Mouse (Mus musculus): ENCODE measurements around the gene Rhot1. TPM values are rescaled to one million over a fixed set of nuclear protein-coding genes. Genes with fewer than 3 reads are reported as not detected.
A peak's percentile ranks its signal among the peaks of the same experiment; 100 is the strongest.

Rhot1 gene
- polyA plus RNA-seq, 1 experiment from 2014 or later = 53.1 TPM

DNA sequence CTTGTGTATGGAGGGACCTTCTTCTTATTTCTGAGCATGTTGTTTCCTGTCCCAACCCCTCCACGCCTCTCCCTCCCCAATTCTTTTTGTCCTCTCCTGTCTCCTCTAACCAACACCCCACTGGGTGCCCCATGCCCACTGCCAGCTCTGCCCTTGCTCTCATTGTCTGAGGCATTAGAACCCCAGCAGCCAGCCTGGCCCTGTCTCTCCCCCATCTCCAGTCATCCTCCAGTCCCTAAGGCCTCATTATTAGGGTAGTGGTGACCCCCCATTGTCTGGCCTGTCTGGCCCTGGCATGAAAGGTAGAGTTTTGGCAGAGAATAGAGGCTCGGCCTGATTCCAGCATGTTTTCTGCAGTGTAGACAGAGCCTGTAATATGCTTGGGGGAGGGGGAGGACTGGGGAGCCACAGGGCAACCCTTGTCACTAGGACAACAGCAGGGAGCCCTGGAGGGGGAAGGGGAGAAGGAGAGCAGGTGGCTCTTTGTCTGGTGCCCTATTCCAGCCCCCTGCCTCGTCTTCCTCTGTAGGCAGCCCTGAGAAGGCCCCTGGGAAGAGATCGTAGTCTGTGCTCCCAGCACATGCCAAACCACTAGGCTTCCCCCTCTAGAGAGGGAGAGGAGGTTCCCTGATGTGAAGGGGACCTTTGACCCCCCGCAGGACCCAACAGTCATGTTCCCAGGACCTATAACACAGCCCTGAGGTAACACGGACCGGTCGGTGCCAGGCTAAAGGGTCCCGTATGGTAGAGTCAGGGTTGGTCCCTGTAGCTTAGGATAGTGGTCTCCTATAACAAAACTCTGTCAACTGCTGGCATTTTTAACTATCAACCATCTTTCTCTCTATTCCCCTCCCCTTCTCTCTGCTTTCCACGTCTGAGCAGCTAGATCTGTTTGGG, 107.2 kb downstream of the Rhot1 start:
- no peak for DNase-seq (ENCODE audit: low spot score)
- no peaks in the 10 kb centered on the region for H3K9me3 ChIP-seq
- no peaks in the 10 kb centered on the region for H3K36me3 ChIP-seq (replicated peaks)
- H3K4me3 ChIP-seq = no peak overlapping the region
- 0 out of 2 replicates have a peak, but pooled peaks cover 9% of the 10 kb centered on the region for H3K27me3 ChIP-seq (replicated peaks; ENCODE audit: low read depth, poor library complexity, severe bottlenecking)
- H3K27ac ChIP-seq (replicated peaks) = peak overlapping the region; percentile 19; the same call in 1 of the 2 replicates
- peaks cover 42% of the 10 kb centered on the region for H3K4me1 ChIP-seq
- 53% methylated on average over 10 of the region's 10 CpGs for WGBS

Other genes with a start within 250 kb of the Rhot1 start
- gene Utp6, start 246.6 kb upstream of the Rhot1 start, polyA plus RNA-seq (2016; fragmentation: Nextera tagmentation; extraction: Ambion mirVana) = 72.4 and 74.1 TPM in 2 replicates
- 22.2 and 23.3 TPM in 2 replicates for gene Suz12, start 215.9 kb upstream of the Rhot1 start, polyA plus RNA-seq (2016; fragmentation: Nextera tagmentation; extraction: Ambion mirVana)
- gene Crlf3, start 128.0 kb upstream of the Rhot1 start, polyA plus RNA-seq (2016; fragmentation: Nextera tagmentation; extraction: Ambion mirVana) = 47.8 and 49.6 TPM in 2 replicates
- gene Atad5, start 119.6 kb upstream of the Rhot1 start, polyA plus RNA-seq (2016; fragmentation: Nextera tagmentation; extraction: Ambion mirVana) = 18.9 and 20.3 TPM in 2 replicates
- gene Tefm, start 66.8 kb upstream of the Rhot1 start, polyA plus RNA-seq (2016; fragmentation: Nextera tagmentation; extraction: Ambion mirVana) = 38.3 and 39.2 TPM in 2 replicates
- 0.64 and 0.69 TPM in 2 replicates for gene Adap2, start 54.9 kb upstream of the Rhot1 start, polyA plus RNA-seq (2016; fragmentation: Nextera tagmentation; extraction: Ambion mirVana)
- gene Rnf135, start 25.2 kb upstream of the Rhot1 start, polyA plus RNA-seq (2016; fragmentation: Nextera tagmentation; extraction: Ambion mirVana) = 5.4 and 6.5 TPM in 2 replicates
- 2.1 and 3.7 TPM in 2 replicates for gene Rhbdl3, start 91.9 kb downstream of the Rhot1 start, polyA plus RNA-seq (2016; fragmentation: Nextera tagmentation; extraction: Ambion mirVana)
- 22.4 and 23.9 TPM in 2 replicates for gene 5730455P16Rik, start 169.0 kb downstream of the Rhot1 start, polyA plus RNA-seq (2016; fragmentation: Nextera tagmentation; extraction: Ambion mirVana)
- 321 and 322 TPM in 2 replicates for gene Zfp207, start 174.3 kb downstream of the Rhot1 start, polyA plus RNA-seq (2016; fragmentation: Nextera tagmentation; extraction: Ambion mirVana)
- 387 and 388 TPM in 2 replicates for gene Psmd11, start 219.6 kb downstream of the Rhot1 start, polyA plus RNA-seq (2016; fragmentation: Nextera tagmentation; extraction: Ambion mirVana)

Data from embryonic facial prominence, embryonic 10.5 days (tissue).